Mouse (Mus musculus) spleen, adult 2 months (tissue): ENCODE results near the gene Slc6a17.

ENCODE experiments used
- CTCF ChIP-seq: fragments of 200-500 bp; IDR thresholded peaks from 2 replicates; pipeline ENCODE4 v1.5.1; 2011; ENCODE audit warnings: mild to moderate bottlenecking, inconsistent platforms; ENCODE audit not compliant: insufficient read depth, insufficient read length, insufficient replicate concordance; ENCODE audit errors: extremely low read depth
- POLR2A ChIP-seq: fragments of 200-500 bp; IDR thresholded peaks from 2 replicates; pipeline ENCODE4 v1.6.1; 2011; ENCODE audit warnings: low read depth, low read length, inconsistent platforms

GRCm38 (mm10) chr3:107550409-107551049 is 32.7 kb upstream of the Slc6a17 start:
- no peak for TF ChIP-seq POLR2A
- TF ChIP-seq CTCF: peak; percentile 35; the same call in 1 of the 2 replicates
